Mouse (Mus musculus) granulocyte monocyte progenitor cell, adult 5-6 weeks (primary cell): ENCODE measurements around the gene Srcin1. TPM values are rescaled to one million over a fixed set of nuclear protein-coding genes. Genes with fewer than 3 reads are reported as not detected.
A peak's percentile ranks its signal among the peaks of the same experiment; 100 is the strongest.

Source experiments
- ATAC-seq: replicated peaks from 2 replicates; pipeline ENCODE4 v1.8.0; 2016; ENCODE audit warnings: mild to moderate bottlenecking, moderate TSS enrichment, inconsistent platforms; ENCODE audit not compliant: poor library complexity, severe bottlenecking
- total RNA-seq, 2 experiments: library from RNA; stranded (forward) in 1 of 2; stranded (reverse) in 1 of 2; fragments of 200-712, 200-1000 nt in 1 of 2; fragments of >200 nt in 1 of 2; fragmentation: Nextera tagmentation in 1 of 2; gene quantifications; 2 replicates each; pipeline ENCODE4 v1.2.3; 2014 to 2017

Srcin1 gene
- total RNA-seq, 2 experiments from 2014 or later = not detected

GRCm38 (mm10) chr11:97584476-97584875 is 8.5 kb upstream of the Srcin1 start:
- no peak for ATAC-seq

- no peak for ATAC-seq
These were observed 3.3 kb upstream of the Srcin1 start for GRCm38 (mm10) chr11:97579088-97579857.

- ATAC-seq = no peak
These were observed 2.3 kb upstream of the Srcin1 start for GRCm38 (mm10) chr11:97578286-97578685.

- ATAC-seq = peak; percentile 86
These were observed 348 bp downstream of the Srcin1 start for GRCm38 (mm10) chr11:97575638-97576037.

GRCm38 (mm10) chr11:97575075-97575474 is 911 bp downstream of the Srcin1 start:
- ATAC-seq = no peak

- no peak for ATAC-seq
These were observed 1.4 kb downstream of the Srcin1 start for GRCm38 (mm10) chr11:97574551-97575051.

- ATAC-seq = peak; percentile 29
These were observed 2.0 kb downstream of the Srcin1 start for GRCm38 (mm10) chr11:97573891-97574550.

- ATAC-seq = no peak
These were observed 3.0 kb downstream of the Srcin1 start for GRCm38 (mm10) chr11:97572895-97573480.

- no peak for ATAC-seq
These were observed 4.0 kb downstream of the Srcin1 start for GRCm38 (mm10) chr11:97572089-97572345.

GRCm38 (mm10) chr11:97571266-97572088 is 4.5 kb downstream of the Srcin1 start:
- ATAC-seq = no peak

GRCm38 (mm10) chr11:97570493-97571137 is 5.4 kb downstream of the Srcin1 start:
- ATAC-seq = no peak

GRCm38 (mm10) chr11:97569806-97570205 is 6.2 kb downstream of the Srcin1 start:
- no peak for ATAC-seq

GRCm38 (mm10) chr11:97569301-97569724 is 6.7 kb downstream of the Srcin1 start:
- no peak for ATAC-seq

GRCm38 (mm10) chr11:97568729-97569128 is 7.3 kb downstream of the Srcin1 start:
- ATAC-seq = peak; percentile 92

GRCm38 (mm10) chr11:97567480-97567879 is 8.5 kb downstream of the Srcin1 start:
- ATAC-seq = no peak

GRCm38 (mm10) chr11:97566551-97566950 is 9.4 kb downstream of the Srcin1 start:
- no peak for ATAC-seq

GRCm38 (mm10) chr11:97563730-97564129 is 12.3 kb downstream of the Srcin1 start:
- peak; percentile 62 for ATAC-seq

GRCm38 (mm10) chr11:97562536-97562935 is 13.4 kb downstream of the Srcin1 start:
- ATAC-seq = no peak

- ATAC-seq = no peak
These were observed 15.6 kb downstream of the Srcin1 start for GRCm38 (mm10) chr11:97560210-97560963.
